ENCODE assay signal across 8 mouse cellular contexts in the genomic region with DNA sequence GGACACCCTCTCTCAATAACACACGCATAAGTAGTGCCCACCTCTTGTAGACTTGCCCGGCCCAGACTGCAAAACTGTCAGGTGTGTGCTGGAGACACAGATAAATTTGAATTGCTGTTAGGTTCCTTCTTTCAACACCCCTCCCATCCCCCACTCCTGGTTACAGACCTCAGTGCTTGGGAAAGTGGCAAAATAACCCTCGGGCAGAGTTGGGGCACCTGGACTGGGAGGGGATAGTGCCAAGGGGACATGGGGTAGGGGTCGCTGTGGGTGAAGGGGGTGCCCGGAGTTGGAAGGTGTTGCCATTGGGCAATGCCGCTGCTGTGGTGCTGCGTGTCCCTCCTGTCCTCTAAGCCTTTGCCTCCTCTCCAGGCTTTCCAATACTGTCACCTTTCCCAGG. TPM values are rescaled to one million over a fixed set of nuclear protein-coding genes. Genes with fewer than 3 reads are reported as not detected.
A peak's percentile ranks its signal among the peaks of the same experiment; 100 is the strongest.
DNase-seq lines count a peak whose midpoint lies in the region; ATAC-seq lines count a peak whose summit lies in the region.

No protein-coding gene starts in this region.

- no peak overlapping the region for H3K9ac ChIP-seq in lung, embryonic 16.5 days (ENCODE audit: low read length)
- 0 out of 2 replicates have a peak overlapping the region, but pooled peaks have one; percentile 76 for H3K9ac ChIP-seq in forebrain, embryonic 15.5 days (replicated peaks)
- peak overlapping the region; percentile 80 for H3K9ac ChIP-seq in kidney, embryonic 16.5 days (replicated peaks; ENCODE audit: low read length)
- peak overlapping the region; percentile 91 for H3K9ac ChIP-seq in neural tube, embryonic 13.5 days

- H3K27ac ChIP-seq in lung, embryonic 16.5 days (ENCODE audit: low read length): no peak overlapping the region
- H3K27ac ChIP-seq in forebrain, embryonic 15.5 days (replicated peaks): no peak overlapping the region
- no peak overlapping the region for H3K27ac ChIP-seq in kidney, embryonic 16.5 days (ENCODE audit: low read length)
- peak overlapping the region; percentile 87; the same call in 1 of the 2 replicates for H3K27ac ChIP-seq in neural tube, embryonic 13.5 days (replicated peaks)

- no peaks in the 10 kb centered on the region for H3K9me3 ChIP-seq in lung, embryonic 16.5 days (ENCODE audit: control insufficient read depth, low read length)
- no peaks in the 10 kb centered on the region for H3K9me3 ChIP-seq in forebrain, embryonic 15.5 days
- no peaks in the 10 kb centered on the region for H3K9me3 ChIP-seq in kidney, embryonic 16.5 days (ENCODE audit: low read length)
- no peaks in the 10 kb centered on the region for H3K9me3 ChIP-seq in neural tube, embryonic 13.5 days

- H3K4me3 ChIP-seq in lung, embryonic 16.5 days (ENCODE audit: low read length): peak overlapping the region; percentile 67
- peak overlapping the region; percentile 70 for H3K4me3 ChIP-seq in forebrain, embryonic 15.5 days
- H3K4me3 ChIP-seq in kidney, embryonic 16.5 days (ENCODE audit: low read length): peak overlapping the region; percentile 63
- peak overlapping the region; percentile 72 for H3K4me3 ChIP-seq in neural tube, embryonic 13.5 days

- WGBS in lung, embryonic 16.5 days: 11% methylated on average over 7 of the region's 7 CpGs
- WGBS in forebrain, embryonic 15.5 days: 19% methylated on average over 7 of the region's 7 CpGs
- 14% methylated on average over 7 of the region's 7 CpGs for WGBS in kidney, embryonic 16.5 days
- whole genome bisulfite sequencing in neural tube, embryonic 13.5 days: 12% methylated on average over 7 of the region's 7 CpGs

- peak; percentile 11; the same call in 1 of the 2 replicates for ATAC-seq in lung, embryonic 16.5 days (ENCODE audit: low read depth)
- peak; percentile 12; the same call in 1 of the 2 replicates for ATAC-seq in forebrain, embryonic 15.5 days (replicated peaks)
- peak; percentile 17 for ATAC-seq in kidney, embryonic 16.5 days (ENCODE audit: low FRiP score, low TSS enrichment)
- ATAC-seq in neural tube, embryonic 13.5 days (ENCODE audit: low read depth): peak; percentile 24

- H3K27me3 ChIP-seq in lung, embryonic 16.5 days (ENCODE audit: control insufficient read depth, insufficient read depth, low read depth, low read length): no peaks in the 10 kb centered on the region
- no peaks in the 10 kb centered on the region for H3K27me3 ChIP-seq in forebrain, embryonic 15.5 days
- H3K27me3 ChIP-seq in kidney, embryonic 16.5 days (ENCODE audit: insufficient read depth, low read length): no peaks in the 10 kb centered on the region
- no peaks in the 10 kb centered on the region for H3K27me3 ChIP-seq in neural tube, embryonic 13.5 days

- H3K4me2 ChIP-seq in lung, embryonic 16.5 days (ENCODE audit: low read depth, low read length): peak overlapping the region; percentile 96
- peak overlapping the region; percentile 98 for H3K4me2 ChIP-seq in forebrain, embryonic 15.5 days (replicated peaks)
- peak overlapping the region; percentile 97 for H3K4me2 ChIP-seq in kidney, embryonic 16.5 days (replicated peaks; ENCODE audit: low read depth, low read length)
- peak overlapping the region; percentile 84 for H3K4me2 ChIP-seq in neural tube, embryonic 13.5 days

- DNase-seq in lung, adult 18-20 months: no peak
- DNase-seq in thymus, postnatal 4 days: no peak
- DNase-seq in gastrocnemius, postnatal 25 days: no peak
- DNase-seq in layer of hippocampus, postnatal 36 days: no peak

- peaks cover 20% of the 10 kb centered on the region for H3K4me1 ChIP-seq in lung, embryonic 16.5 days (replicated peaks; ENCODE audit: control insufficient read depth, insufficient read depth, low read length)
- 0 out of 2 replicates have a peak, but pooled peaks cover 4% of the 10 kb centered on the region for H3K4me1 ChIP-seq in forebrain, embryonic 15.5 days
- peaks cover 25% of the 10 kb centered on the region for H3K4me1 ChIP-seq in kidney, embryonic 16.5 days (ENCODE audit: insufficient read depth, low read length)
- peaks cover 28% of the 10 kb centered on the region for H3K4me1 ChIP-seq in neural tube, embryonic 13.5 days (replicated peaks)

- no peaks in the 10 kb centered on the region for H3K36me3 ChIP-seq in lung, embryonic 16.5 days (ENCODE audit: control insufficient read depth, insufficient read depth, low read length)
- no peaks in the 10 kb centered on the region for H3K36me3 ChIP-seq in forebrain, embryonic 15.5 days
- H3K36me3 ChIP-seq in kidney, embryonic 16.5 days (ENCODE audit: insufficient read depth, low read length): no peaks in the 10 kb centered on the region
- no peaks in the 10 kb centered on the region for H3K36me3 ChIP-seq in neural tube, embryonic 13.5 days

RNA-seq across cellular contexts. Expression of a gene that starts 43.9 kb away (rescaled TPM):
- polyA plus RNA-seq in lung, embryonic 16.5 days (2015; fragmentation: Nextera tagmentation; extraction: Ambion mirVana): 1.0 and 1.5 TPM in 2 replicates
- 8.6 and 9.9 TPM in 2 replicates for polyA plus RNA-seq in forebrain, embryonic 15.5 days (2015; fragmentation: Nextera tagmentation; extraction: Ambion mirVana)
- polyA plus RNA-seq in kidney, embryonic 16.5 days (2015; fragmentation: Nextera tagmentation; extraction: Ambion mirVana): 36.0 and 42.6 TPM in 2 replicates
- polyA plus RNA-seq in neural tube, embryonic 13.5 days (2015; fragmentation: Nextera tagmentation; extraction: Ambion mirVana): 28.9 and 29.7 TPM in 2 replicates
- total RNA-seq in gastrocnemius, postnatal 25 days (2021): 10 to 100 TPM; 15.1 to 24.8 TPM
- total RNA-seq in layer of hippocampus, postnatal 36 days (2021): 10 to 100 TPM; 13.7 to 14.0 TPM
